Mouse (Mus musculus): Measurements from ENCODE around the gene Tmc4. TPM values are rescaled to one million over a fixed set of nuclear protein-coding genes. Genes with fewer than 3 reads are reported as not detected.
A peak's percentile ranks its signal among the peaks of the same experiment; 100 is the strongest.

Gene Tmc4
- total RNA-seq, 2 experiments from 2014 or later: 6.7 TPM; not detected in 1

GRCm38 (mm10) chr7:3644672-3645487 lies 32.5 kb downstream of the Tmc4 start, which contains the start of gene Cnot3:
Cnot3 (plus strand) TSS chr7:3645268.
- peak; percentile 92 for ATAC-seq (replicated peaks; ENCODE audit: low FRiP score, poor library complexity, severe bottlenecking)

GRCm38 (mm10) chr7:3644348-3644671 lies 33.0 kb downstream of the Tmc4 start:
- no peak for ATAC-seq (replicated peaks; ENCODE audit: low FRiP score, poor library complexity, severe bottlenecking)

- ATAC-seq (replicated peaks; ENCODE audit: low FRiP score, poor library complexity, severe bottlenecking): no peak
Measured at GRCm38 (mm10) chr7:3643843-3644242, 33.5 kb downstream of the Tmc4 start.

- no peak for ATAC-seq (replicated peaks; ENCODE audit: low FRiP score, poor library complexity, severe bottlenecking)
Measured at GRCm38 (mm10) chr7:3643412-3643811, 33.9 kb downstream of the Tmc4 start.

- no peak for ATAC-seq (replicated peaks; ENCODE audit: low FRiP score, poor library complexity, severe bottlenecking)
Measured at GRCm38 (mm10) chr7:3630478-3630815, 46.9 kb downstream of the Tmc4 start.

GRCm38 (mm10) chr7:3629543-3630477 lies 47.5 kb downstream of the Tmc4 start, which contains the start of the genes Tfpt and Prpf31:
Tfpt (minus strand) TSS chr7:3629929.
Prpf31 (plus strand) TSS chr7:3629985.
- peak; percentile 90 for ATAC-seq (replicated peaks; ENCODE audit: low FRiP score, poor library complexity, severe bottlenecking)

- ATAC-seq (replicated peaks; ENCODE audit: low FRiP score, poor library complexity, severe bottlenecking): peak; percentile 20
Measured at GRCm38 (mm10) chr7:3629030-3629429, 48.3 kb downstream of the Tmc4 start.

GRCm38 (mm10) chr7:3617242-3617995 lies 59.9 kb downstream of the Tmc4 start, which contains the start of gene Ndufa3:
Ndufa3 (plus strand) TSS chr7:3617373.
- peak; percentile 98 for ATAC-seq (replicated peaks; ENCODE audit: low FRiP score, poor library complexity, severe bottlenecking)

GRCm38 (mm10) chr7:3616389-3617241 lies 60.7 kb downstream of the Tmc4 start:
- ATAC-seq (replicated peaks; ENCODE audit: low FRiP score, poor library complexity, severe bottlenecking): no peak

- no peak for ATAC-seq (replicated peaks; ENCODE audit: low FRiP score, poor library complexity, severe bottlenecking)
Measured at GRCm38 (mm10) chr7:3616057-3616388, 61.3 kb downstream of the Tmc4 start, which contains the start of gene Oscar. Oscar (minus strand) TSS chr7:3616157.

Other genes with a start within 250 kb of the Tmc4 start
- 1.7 TPM in 1 of 2 replicates, not detected in the other for gene Tarm1, start 174.9 kb downstream of the Tmc4 start, total RNA-seq (2015; ENCODE audit: low replicate concordance)
- gene Tarm1, start 174.9 kb downstream of the Tmc4 start, total RNA-seq (2017; ENCODE audit: low replicate concordance): 0.90 and 1.4 TPM in 2 replicates
- not detected in 2 replicates for gene Oscar, start 61.4 kb downstream of the Tmc4 start, total RNA-seq (2015; ENCODE audit: low replicate concordance)
- not detected in 2 replicates for gene Oscar, start 61.4 kb downstream of the Tmc4 start, total RNA-seq (2017; ENCODE audit: low replicate concordance)
- 127 and 193 TPM in 2 replicates for gene Ndufa3, start 60.2 kb downstream of the Tmc4 start, total RNA-seq (2015; ENCODE audit: low replicate concordance)
- gene Ndufa3, start 60.2 kb downstream of the Tmc4 start, total RNA-seq (2017; ENCODE audit: low replicate concordance): 80.0 and 93.3 TPM in 2 replicates
- gene Tfpt, start 47.6 kb downstream of the Tmc4 start, total RNA-seq (2015; ENCODE audit: low replicate concordance): 9.4 and 17.2 TPM in 2 replicates
- gene Tfpt, start 47.6 kb downstream of the Tmc4 start, total RNA-seq (2017; ENCODE audit: low replicate concordance): 10.0 and 10.8 TPM in 2 replicates
- 14.3 and 23.4 TPM in 2 replicates for gene Prpf31, start 47.6 kb downstream of the Tmc4 start, total RNA-seq (2015; ENCODE audit: low replicate concordance)
- 13.5 and 19.8 TPM in 2 replicates for gene Prpf31, start 47.6 kb downstream of the Tmc4 start, total RNA-seq (2017; ENCODE audit: low replicate concordance)
- 109 and 150 TPM in 2 replicates for gene Cnot3, start 32.3 kb downstream of the Tmc4 start, total RNA-seq (2015; ENCODE audit: low replicate concordance)
- 47.9 and 91.2 TPM in 2 replicates for gene Cnot3, start 32.3 kb downstream of the Tmc4 start, total RNA-seq (2017; ENCODE audit: low replicate concordance)
- 2.5 and 8.8 TPM in 2 replicates for gene Leng1, start 11.7 kb downstream of the Tmc4 start, total RNA-seq (2015; ENCODE audit: low replicate concordance)
- gene Leng1, start 11.7 kb downstream of the Tmc4 start, total RNA-seq (2017; ENCODE audit: low replicate concordance): 2.7 and 3.0 TPM in 2 replicates
- gene Tsen34, start 15.3 kb upstream of the Tmc4 start, total RNA-seq (2015; ENCODE audit: low replicate concordance): 1.7 TPM in 1 of 2 replicates, not detected in the other
- 3.0 and 3.1 TPM in 2 replicates for gene Tsen34, start 15.3 kb upstream of the Tmc4 start, total RNA-seq (2017; ENCODE audit: low replicate concordance)
- gene Mboat7, start 16.0 kb upstream of the Tmc4 start, total RNA-seq (2015; ENCODE audit: low replicate concordance): 17.7 and 29.3 TPM in 2 replicates
- gene Mboat7, start 16.0 kb upstream of the Tmc4 start, total RNA-seq (2017; ENCODE audit: low replicate concordance): 1.0 and 6.4 TPM in 2 replicates
- 482 and 547 TPM in 2 replicates for gene Rps9, start 26.4 kb upstream of the Tmc4 start, total RNA-seq (2015; ENCODE audit: low replicate concordance)
- 300 and 652 TPM in 2 replicates for gene Rps9, start 26.4 kb upstream of the Tmc4 start, total RNA-seq (2017; ENCODE audit: low replicate concordance)
- gene Pirb, start 42.8 kb upstream of the Tmc4 start, total RNA-seq (2015; ENCODE audit: low replicate concordance): 27.7 and 27.8 TPM in 2 replicates
- 4.8 and 6.4 TPM in 2 replicates for gene Pirb, start 42.8 kb upstream of the Tmc4 start, total RNA-seq (2017; ENCODE audit: low replicate concordance)
- gene Gm15448, start 148.1 kb upstream of the Tmc4 start, total RNA-seq (2015; ENCODE audit: low replicate concordance): not detected in 2 replicates
- gene Gm15448, start 148.1 kb upstream of the Tmc4 start, total RNA-seq (2017; ENCODE audit: low replicate concordance): 1.5 and 2.6 TPM in 2 replicates
- gene Pira2, start 167.5 kb upstream of the Tmc4 start, total RNA-seq (2015; ENCODE audit: low replicate concordance): 3.2 and 13.4 TPM in 2 replicates
- 1.8 and 6.2 TPM in 2 replicates for gene Pira2, start 167.5 kb upstream of the Tmc4 start, total RNA-seq (2017; ENCODE audit: low replicate concordance)
- 0.84 and 7.9 TPM in 2 replicates for gene Gm14548, start 220.6 kb upstream of the Tmc4 start, total RNA-seq (2015; ENCODE audit: low replicate concordance)
- 3.5 TPM in 1 of 2 replicates, not detected in the other for gene Gm14548, start 220.6 kb upstream of the Tmc4 start, total RNA-seq (2017; ENCODE audit: low replicate concordance)
- 3.6 and 10.5 TPM in 2 replicates for gene Lilra6, start 237.9 kb upstream of the Tmc4 start, total RNA-seq (2015; ENCODE audit: low replicate concordance)
- gene Lilra6, start 237.9 kb upstream of the Tmc4 start, total RNA-seq (2017; ENCODE audit: low replicate concordance): 2.2 and 5.9 TPM in 2 replicates

All from erythroid progenitor cell, adult 5-6 weeks (primary cell).